Mouse (Mus musculus): ENCODE results near the gene Bysl. TPM values are rescaled to one million over a fixed set of nuclear protein-coding genes. Genes with fewer than 3 reads are reported as not detected.

Bysl gene
- total and polyA plus RNA-seq, 3 experiments, result 8.1 to 35.2 (median 11.3) TPM

DNA sequence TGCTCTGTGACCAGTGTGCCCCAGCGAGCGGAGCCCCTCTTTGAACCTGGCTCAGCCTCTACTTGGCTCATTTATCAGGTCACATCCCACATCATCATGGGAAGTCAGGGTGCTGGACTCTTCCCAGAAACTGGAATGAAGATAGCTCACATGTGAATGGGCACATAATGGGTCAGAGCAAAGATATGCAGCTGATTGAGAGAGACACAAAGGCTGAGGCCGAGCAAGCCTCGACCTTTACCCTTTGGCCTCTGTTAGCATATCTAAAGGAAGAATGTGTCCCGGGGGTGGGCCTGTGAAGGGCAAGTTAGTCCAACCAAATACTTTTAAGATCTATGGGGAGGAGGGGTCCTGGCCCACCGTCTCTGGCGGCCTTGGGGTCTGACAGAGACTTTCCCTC, 39.7 kb downstream of the Bysl start:
- Histone ChIP-seq H3K27me3 (ENCODE audit: insufficient read depth, low read length) (no peaks in the 10 kb centered on the region), H3K36me3 (replicated peaks) (peaks cover 36% of the 10 kb centered on the region), H3K4me3 (ENCODE audit: low read depth, low read length) (no peak overlapping the region), H3K9me3 (replicated peaks) (no peaks in the 10 kb centered on the region), H3K4me1 (ENCODE audit: insufficient read depth, low read depth, low read length) (peaks cover 55% of the 10 kb centered on the region)
- no peak for TF ChIP-seq GATA2 (IDR thresholded peaks at IDR 0.05; ENCODE audit: borderline replicate concordance, low read depth, low read length)
- TF ChIP-seq CTCF (IDR thresholded peaks at IDR 0.05; ENCODE audit: low read depth, low read length), result no peak
- TF ChIP-seq GATA1 (IDR thresholded peaks at IDR 0.05; ENCODE audit: borderline replicate concordance, low read length), result no peak
- TF ChIP-seq POLR2AphosphoS5 (IDR thresholded peaks at IDR 0.05; ENCODE audit: insufficient replicate concordance, low read depth, low read length), result no peak
- no peak for TF ChIP-seq TAL1 (conservative IDR thresholded peaks at IDR 0.05; ENCODE audit: low read depth, low read length)
- ATAC-seq (ENCODE audit: extremely low read depth, insufficient number of reproducible peaks, low FRiP score, poor library complexity, severe bottlenecking) (no peak), DNase-seq (ENCODE audit: low spot score) (no peak)

DNA sequence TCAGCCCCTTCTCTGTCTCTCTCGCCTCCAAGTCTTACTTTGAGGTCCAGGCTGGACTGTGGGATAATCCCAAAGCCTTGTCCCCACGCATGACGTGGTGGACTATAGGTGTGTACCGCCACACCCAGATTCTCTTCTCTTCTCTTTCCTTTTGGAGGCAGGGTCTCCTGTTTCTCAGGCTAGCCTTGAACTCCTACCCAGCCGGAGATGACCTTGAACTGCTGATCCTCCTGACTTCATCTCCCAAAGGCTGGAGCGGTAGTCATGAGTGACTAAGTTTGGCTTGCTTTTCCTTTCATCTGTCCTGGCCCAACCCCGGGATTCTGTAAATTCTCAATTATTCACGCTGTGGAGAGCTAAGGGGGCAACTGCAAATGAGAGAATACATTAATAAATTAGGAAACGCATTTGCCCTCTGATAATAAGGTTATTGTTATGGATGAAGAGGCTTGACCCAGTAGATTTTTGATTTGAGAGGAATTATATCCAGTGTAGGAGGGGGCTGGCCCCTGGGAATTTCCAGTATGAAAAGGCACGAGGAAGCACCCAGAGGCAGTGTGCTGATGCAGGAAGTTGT, 42.3 kb downstream of the Bysl start:
- ATAC-seq (ENCODE audit: extremely low read depth, insufficient number of reproducible peaks, low FRiP score, poor library complexity, severe bottlenecking) (no peak), DNase-seq (ENCODE audit: low spot score) (no peak)
- Histone ChIP-seq H3K4me3 (ENCODE audit: low read depth, low read length) (no peak overlapping the region), H3K9me3 (replicated peaks) (no peaks in the 10 kb centered on the region), H3K4me1 (ENCODE audit: insufficient read depth, low read depth, low read length) (peaks cover 72% of the 10 kb centered on the region), H3K27me3 (ENCODE audit: insufficient read depth, low read length) (no peaks in the 10 kb centered on the region), H3K36me3 (replicated peaks) (peaks cover 33% of the 10 kb centered on the region)
- TF ChIP-seq GATA2 (IDR thresholded peaks at IDR 0.05; ENCODE audit: borderline replicate concordance, low read depth, low read length), result no peak
- TF ChIP-seq GATA1 (IDR thresholded peaks at IDR 0.05; ENCODE audit: borderline replicate concordance, low read length), result no peak
- TF ChIP-seq POLR2AphosphoS5 (IDR thresholded peaks at IDR 0.05; ENCODE audit: insufficient replicate concordance, low read depth, low read length), result no peak
- TF ChIP-seq TAL1 (conservative IDR thresholded peaks at IDR 0.05; ENCODE audit: low read depth, low read length), result no peak
- no peak for TF ChIP-seq CTCF (IDR thresholded peaks at IDR 0.05; ENCODE audit: low read depth, low read length)

DNA sequence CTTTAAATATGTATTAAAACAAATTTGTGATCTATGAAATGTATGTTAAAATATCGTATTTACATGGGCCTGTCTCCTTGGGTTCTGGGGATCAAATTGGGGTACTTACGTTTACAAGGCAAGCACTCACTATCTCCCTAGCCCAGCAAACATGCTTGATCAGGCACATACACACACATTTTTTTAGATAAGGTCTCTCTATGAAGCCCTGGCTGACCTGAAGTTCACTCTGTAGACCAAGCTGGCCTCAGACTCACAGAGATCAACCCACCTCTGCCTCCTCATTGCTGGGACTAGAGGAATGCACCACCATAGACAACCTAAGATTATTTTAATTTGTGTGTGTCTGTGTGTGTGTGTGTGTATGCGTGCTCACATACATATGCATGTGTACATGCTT, 42.9 kb downstream of the Bysl start:
- Histone ChIP-seq H3K36me3 (replicated peaks) (peaks cover 33% of the 10 kb centered on the region), H3K4me1 (ENCODE audit: insufficient read depth, low read depth, low read length) (peaks cover 72% of the 10 kb centered on the region), H3K27me3 (ENCODE audit: insufficient read depth, low read length) (no peaks in the 10 kb centered on the region), H3K9me3 (replicated peaks) (no peaks in the 10 kb centered on the region), H3K4me3 (ENCODE audit: low read depth, low read length) (no peak overlapping the region; the same call in 1 of the 2 replicates)
- peak; percentile 28 for DNase-seq (ENCODE audit: low spot score)
- ATAC-seq (ENCODE audit: extremely low read depth, insufficient number of reproducible peaks, low FRiP score, poor library complexity, severe bottlenecking), result peak; percentile 76
- TF ChIP-seq GATA2 (IDR thresholded peaks at IDR 0.05; ENCODE audit: borderline replicate concordance, low read depth, low read length) (no peak), GATA1 (IDR thresholded peaks at IDR 0.05; ENCODE audit: borderline replicate concordance, low read length) (no peak), TAL1 (conservative IDR thresholded peaks at IDR 0.05; ENCODE audit: low read depth, low read length) (peak; percentile 78), CTCF (IDR thresholded peaks at IDR 0.05; ENCODE audit: low read depth, low read length) (no peak)

DNA sequence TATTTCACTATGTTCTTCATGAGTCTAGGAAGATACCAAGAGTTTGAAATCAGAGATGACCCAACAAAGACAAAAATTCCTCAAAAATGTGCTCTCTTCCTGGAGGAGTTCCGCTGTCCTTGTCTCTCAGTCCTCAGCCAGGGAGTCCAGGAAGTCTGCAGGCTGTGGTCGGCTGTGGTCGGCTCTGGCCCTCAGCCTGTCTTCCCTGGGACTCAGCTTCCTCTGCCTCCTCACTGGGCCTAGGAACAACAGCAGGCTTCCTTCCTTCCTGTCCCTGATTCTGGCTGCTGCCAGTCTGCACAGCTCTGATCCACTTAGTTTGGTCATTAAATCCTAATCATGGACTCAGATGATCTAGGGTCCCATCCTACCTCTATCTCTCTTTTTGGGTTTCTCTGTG, 44.0 kb downstream of the Bysl start:
- Histone ChIP-seq H3K27me3 (ENCODE audit: insufficient read depth, low read length) (no peaks in the 10 kb centered on the region), H3K36me3 (replicated peaks) (peaks cover 31% of the 10 kb centered on the region), H3K9me3 (replicated peaks) (no peaks in the 10 kb centered on the region), H3K4me3 (ENCODE audit: low read depth, low read length) (no peak overlapping the region), H3K4me1 (ENCODE audit: insufficient read depth, low read depth, low read length) (peaks cover 69% of the 10 kb centered on the region)
- TF ChIP-seq CTCF (IDR thresholded peaks at IDR 0.05; ENCODE audit: low read depth, low read length), result no peak
- no peak for TF ChIP-seq POLR2AphosphoS5 (IDR thresholded peaks at IDR 0.05; ENCODE audit: insufficient replicate concordance, low read depth, low read length)
- no peak for TF ChIP-seq GATA1 (IDR thresholded peaks at IDR 0.05; ENCODE audit: borderline replicate concordance, low read length)
- no peak for TF ChIP-seq TAL1 (conservative IDR thresholded peaks at IDR 0.05; ENCODE audit: low read depth, low read length)
- no peak for TF ChIP-seq GATA2 (IDR thresholded peaks at IDR 0.05; ENCODE audit: borderline replicate concordance, low read depth, low read length)
- DNase-seq (ENCODE audit: low spot score) (no peak), ATAC-seq (ENCODE audit: extremely low read depth, insufficient number of reproducible peaks, low FRiP score, poor library complexity, severe bottlenecking) (no peak)

DNA sequence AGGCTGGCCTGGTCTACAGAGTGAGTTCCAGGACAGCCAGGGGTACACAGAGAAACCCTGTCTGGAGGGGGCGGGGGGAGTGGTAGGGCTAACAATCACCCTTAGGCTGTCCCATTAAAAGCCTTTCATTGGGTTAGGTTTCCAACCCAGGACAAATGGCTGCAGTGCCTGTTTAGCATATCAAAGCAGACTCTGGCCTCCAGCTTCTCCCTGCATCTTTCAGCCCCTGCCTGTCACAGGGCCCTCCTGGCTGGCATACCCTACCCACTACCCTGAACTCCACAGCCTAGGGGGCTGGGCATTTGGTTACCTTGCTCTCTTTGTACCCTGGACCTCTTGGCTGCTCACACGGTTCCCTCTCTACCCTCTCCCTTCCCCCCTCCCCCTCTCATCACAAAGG, 45.2 kb downstream of the Bysl start:
- DNase-seq (ENCODE audit: low spot score) (no peak), ATAC-seq (ENCODE audit: extremely low read depth, insufficient number of reproducible peaks, low FRiP score, poor library complexity, severe bottlenecking) (no peak)
- Histone ChIP-seq H3K4me1 (ENCODE audit: insufficient read depth, low read depth, low read length) (peaks cover 59% of the 10 kb centered on the region), H3K9me3 (replicated peaks) (no peaks in the 10 kb centered on the region), H3K36me3 (replicated peaks) (peaks cover 23% of the 10 kb centered on the region), H3K27me3 (ENCODE audit: insufficient read depth, low read length) (no peaks in the 10 kb centered on the region), H3K4me3 (ENCODE audit: low read depth, low read length) (no peak overlapping the region)
- no peak for TF ChIP-seq GATA2 (IDR thresholded peaks at IDR 0.05; ENCODE audit: borderline replicate concordance, low read depth, low read length)
- no peak for TF ChIP-seq CTCF (IDR thresholded peaks at IDR 0.05; ENCODE audit: low read depth, low read length)
- no peak for TF ChIP-seq TAL1 (conservative IDR thresholded peaks at IDR 0.05; ENCODE audit: low read depth, low read length)
- TF ChIP-seq GATA1 (IDR thresholded peaks at IDR 0.05; ENCODE audit: borderline replicate concordance, low read length), result no peak
- no peak for TF ChIP-seq POLR2AphosphoS5 (IDR thresholded peaks at IDR 0.05; ENCODE audit: insufficient replicate concordance, low read depth, low read length)

DNA sequence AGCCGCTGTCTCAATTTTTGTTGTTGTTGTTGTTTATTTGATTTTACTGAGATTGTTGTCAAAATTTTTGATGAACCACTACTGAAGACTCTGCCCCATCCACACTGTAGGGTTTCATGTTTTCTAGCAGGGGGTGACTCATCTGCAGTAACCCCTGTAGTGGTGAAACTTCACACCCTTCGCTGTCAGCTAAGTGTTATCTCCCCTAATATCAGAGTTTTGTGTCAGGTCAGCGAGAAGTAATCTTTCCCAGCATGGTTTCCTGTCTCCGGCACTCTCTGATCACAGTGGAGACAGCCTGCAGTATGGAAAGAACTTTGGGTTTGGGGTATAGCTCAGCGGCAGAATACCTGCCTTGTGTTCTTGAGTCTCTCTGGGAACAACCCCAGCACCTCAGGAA, 46.7 kb downstream of the Bysl start:
- H3K4me1 ChIP-seq (ENCODE audit: insufficient read depth, low read depth, low read length), result peaks cover 58% of the 10 kb centered on the region
- peak; percentile 66 for ATAC-seq (ENCODE audit: extremely low read depth, insufficient number of reproducible peaks, low FRiP score, poor library complexity, severe bottlenecking)

More for the DNA sequence above, 46.7 kb downstream of the Bysl start:
- no peaks in the 10 kb centered on the region for H3K27me3 ChIP-seq (ENCODE audit: insufficient read depth, low read length)
- no peaks in the 10 kb centered on the region for H3K9me3 ChIP-seq (replicated peaks)
- TF ChIP-seq CTCF (IDR thresholded peaks at IDR 0.05; ENCODE audit: low read depth, low read length) (no peak), GATA2 (IDR thresholded peaks at IDR 0.05; ENCODE audit: borderline replicate concordance, low read depth, low read length) (no peak), TAL1 (conservative IDR thresholded peaks at IDR 0.05; ENCODE audit: low read depth, low read length) (no peak), POLR2AphosphoS5 (IDR thresholded peaks at IDR 0.05; ENCODE audit: insufficient replicate concordance, low read depth, low read length) (no peak), GATA1 (IDR thresholded peaks at IDR 0.05; ENCODE audit: borderline replicate concordance, low read length) (no peak)
- peaks cover 28% of the 10 kb centered on the region for H3K36me3 ChIP-seq (replicated peaks)
- no peak for DNase-seq (ENCODE audit: low spot score)
- H3K4me3 ChIP-seq (ENCODE audit: low read depth, low read length), result no peak overlapping the region
